Mouse (Mus musculus): ENCODE data around the gene Edf1. TPM values are rescaled to one million over a fixed set of nuclear protein-coding genes. Genes with fewer than 3 reads are reported as not detected.

Gene Edf1
- 300 and 303 TPM in 2 replicates for polyA plus RNA-seq (2016; fragmentation: Nextera tagmentation; extraction: Ambion mirVana)

GRCm38 (mm10) chr2:25557221-25557963 lies at the start of gene Edf1:
TSS of gene Edf1 (plus strand) at chr2:25557847.
- Histone ChIP-seq H3K4me2 (peak within 1 kb of the TSS; percentile 98), H3K36me3 (peaks cover 26% of the 10 kb centered on the region), H3K9ac (peak within 1 kb of the TSS; percentile 99), H3K9me3 (replicated peaks) (no peaks in the 10 kb centered on the region), H3K4me3 (peak within 1 kb of the TSS; percentile 100), H3K27me3 (replicated peaks) (no peaks in the 10 kb centered on the region), H3K4me1 (replicated peaks) (peaks cover 17% of the 10 kb centered on the region), H3K27ac (ENCODE audit: poor library complexity, severe bottlenecking) (peak within 1 kb of the TSS; percentile 80)
- WGBS = under 1% methylated on average over 61 of the region's 61 CpGs
- peak; percentile 98 for ATAC-seq (ENCODE audit: insufficient number of reproducible peaks, low FRiP score)

GRCm38 (mm10) chr2:25509912-25510311 lies 47.7 kb upstream of the Edf1 start:
- no peak overlapping the region for H3K27ac ChIP-seq (ENCODE audit: poor library complexity, severe bottlenecking)
- no peaks in the 10 kb centered on the region for H3K4me1 ChIP-seq (replicated peaks)
- H3K4me3 ChIP-seq = no peak overlapping the region
- H3K4me2 ChIP-seq = no peak overlapping the region
- no peak for ATAC-seq (ENCODE audit: insufficient number of reproducible peaks, low FRiP score)
- H3K9me3 ChIP-seq (replicated peaks) = no peaks in the 10 kb centered on the region
- H3K36me3 ChIP-seq = peaks cover 9% of the 10 kb centered on the region
- H3K27me3 ChIP-seq (replicated peaks) = no peaks in the 10 kb centered on the region
- H3K9ac ChIP-seq = no peak overlapping the region
- WGBS = 73% methylated on average over 3 of the region's 3 CpGs

GRCm38 (mm10) chr2:25526510-25527302 lies 30.9 kb upstream of the Edf1 start:
- Histone ChIP-seq H3K4me2 (no peak overlapping the region), H3K27me3 (replicated peaks) (no peaks in the 10 kb centered on the region), H3K4me1 (replicated peaks) (no peaks in the 10 kb centered on the region), H3K36me3 (peaks cover 97% of the 10 kb centered on the region), H3K27ac (ENCODE audit: poor library complexity, severe bottlenecking) (no peak overlapping the region), H3K9ac (no peak overlapping the region), H3K4me3 (no peak overlapping the region), H3K9me3 (replicated peaks) (no peaks in the 10 kb centered on the region)
- WGBS = 84% methylated on average over 9 of the region's 9 CpGs
- no peak for ATAC-seq (ENCODE audit: insufficient number of reproducible peaks, low FRiP score)

GRCm38 (mm10) chr2:25533707-25534106 lies 23.9 kb upstream of the Edf1 start:
- no peaks in the 10 kb centered on the region for H3K27me3 ChIP-seq (replicated peaks)
- no peak overlapping the region for H3K4me2 ChIP-seq
- no peak overlapping the region for H3K4me3 ChIP-seq
- H3K27ac ChIP-seq (ENCODE audit: poor library complexity, severe bottlenecking) = no peak overlapping the region
- H3K9me3 ChIP-seq (replicated peaks) = no peaks in the 10 kb centered on the region
- 97% methylated on average over 2 of the region's 2 CpGs for WGBS
- peaks cover 90% of the 10 kb centered on the region for H3K36me3 ChIP-seq
- H3K9ac ChIP-seq = no peak overlapping the region
- no peaks in the 10 kb centered on the region for H3K4me1 ChIP-seq (replicated peaks)
- ATAC-seq (ENCODE audit: insufficient number of reproducible peaks, low FRiP score) = no peak

- peaks cover 85% of the 10 kb centered on the region for H3K36me3 ChIP-seq
- no peak overlapping the region for H3K4me2 ChIP-seq
- no peak for ATAC-seq (ENCODE audit: insufficient number of reproducible peaks, low FRiP score)
- H3K4me1 ChIP-seq (replicated peaks) = no peaks in the 10 kb centered on the region
- H3K9ac ChIP-seq = no peak overlapping the region
- 75% methylated on average over 3 of the region's 3 CpGs for WGBS
- H3K4me3 ChIP-seq = no peak overlapping the region
- no peak overlapping the region for H3K27ac ChIP-seq (ENCODE audit: poor library complexity, severe bottlenecking)
- H3K9me3 ChIP-seq (replicated peaks) = no peaks in the 10 kb centered on the region
- no peaks in the 10 kb centered on the region for H3K27me3 ChIP-seq (replicated peaks)
Observed at GRCm38 (mm10) chr2:25534178-25534865, 23.3 kb upstream of the Edf1 start.

GRCm38 (mm10) chr2:25534866-25535182 lies 22.8 kb upstream of the Edf1 start:
- Histone ChIP-seq H3K27me3 (replicated peaks) (no peaks in the 10 kb centered on the region), H3K4me3 (no peak overlapping the region), H3K9me3 (replicated peaks) (no peaks in the 10 kb centered on the region), H3K36me3 (peaks cover 80% of the 10 kb centered on the region), H3K4me2 (no peak overlapping the region), H3K27ac (ENCODE audit: poor library complexity, severe bottlenecking) (no peak overlapping the region), H3K9ac (no peak overlapping the region), H3K4me1 (replicated peaks) (no peaks in the 10 kb centered on the region)
- 93% methylated on average over 2 of the region's 2 CpGs for WGBS
- ATAC-seq (ENCODE audit: insufficient number of reproducible peaks, low FRiP score) = no peak

- H3K4me1 ChIP-seq (replicated peaks) = peaks cover under 1% of the 10 kb centered on the region; the same call in 1 of the 2 replicates
- H3K4me3 ChIP-seq = no peak overlapping the region
- H3K27me3 ChIP-seq (replicated peaks) = no peaks in the 10 kb centered on the region
- ATAC-seq (ENCODE audit: insufficient number of reproducible peaks, low FRiP score) = no peak
- WGBS = 62% methylated on average over 8 of the region's 8 CpGs
- no peak overlapping the region for H3K27ac ChIP-seq (ENCODE audit: poor library complexity, severe bottlenecking)
- no peaks in the 10 kb centered on the region for H3K9me3 ChIP-seq (replicated peaks)
- no peak overlapping the region for H3K4me2 ChIP-seq
- peaks cover 66% of the 10 kb centered on the region for H3K36me3 ChIP-seq
- no peak overlapping the region for H3K9ac ChIP-seq
Observed at GRCm38 (mm10) chr2:25536531-25536930, 21.1 kb upstream of the Edf1 start.

GRCm38 (mm10) chr2:25540541-25540948 lies 17.1 kb upstream of the Edf1 start:
- Histone ChIP-seq H3K4me3 (no peak overlapping the region), H3K36me3 (peaks cover 40% of the 10 kb centered on the region), H3K4me2 (no peak overlapping the region), H3K27ac (ENCODE audit: poor library complexity, severe bottlenecking) (no peak overlapping the region), H3K4me1 (replicated peaks) (peaks cover 19% of the 10 kb centered on the region), H3K27me3 (replicated peaks) (no peaks in the 10 kb centered on the region), H3K9me3 (replicated peaks) (no peaks in the 10 kb centered on the region), H3K9ac (no peak overlapping the region)
- ATAC-seq (ENCODE audit: insufficient number of reproducible peaks, low FRiP score) = no peak
- whole genome bisulfite sequencing = 96% methylated on average over 4 of the region's 4 CpGs

GRCm38 (mm10) chr2:25541644-25542367 lies 15.8 kb upstream of the Edf1 start:
- ATAC-seq (ENCODE audit: insufficient number of reproducible peaks, low FRiP score) = no peak
- Histone ChIP-seq H3K27me3 (replicated peaks) (no peaks in the 10 kb centered on the region), H3K4me3 (no peak overlapping the region), H3K27ac (ENCODE audit: poor library complexity, severe bottlenecking) (no peak overlapping the region), H3K9ac (no peak overlapping the region), H3K4me2 (no peak overlapping the region), H3K9me3 (replicated peaks) (no peaks in the 10 kb centered on the region), H3K4me1 (replicated peaks) (peaks cover 25% of the 10 kb centered on the region), H3K36me3 (peaks cover 28% of the 10 kb centered on the region)
- WGBS = 87% methylated on average over 10 of the region's 10 CpGs

- 7% methylated on average over 40 of the region's 43 CpGs for WGBS
Observed at GRCm38 (mm10) chr2:25545996-25546810, 11.4 kb upstream of the Edf1 start.

More at GRCm38 (mm10) chr2:25545996-25546810, 11.4 kb upstream of the Edf1 start:
- H3K4me3 ChIP-seq = peak overlapping the region; percentile 76
- no peaks in the 10 kb centered on the region for H3K9me3 ChIP-seq (replicated peaks)
- H3K36me3 ChIP-seq = peaks cover 6% of the 10 kb centered on the region; the same call in 1 of the 2 replicates
- peak; percentile 78 for ATAC-seq (ENCODE audit: insufficient number of reproducible peaks, low FRiP score)
- no peaks in the 10 kb centered on the region for H3K27me3 ChIP-seq (replicated peaks)
- H3K9ac ChIP-seq = peak overlapping the region; percentile 89
- H3K4me2 ChIP-seq = peak overlapping the region; percentile 88
- H3K4me1 ChIP-seq (replicated peaks) = peaks cover 25% of the 10 kb centered on the region
- peak overlapping the region; percentile 67 for H3K27ac ChIP-seq (ENCODE audit: poor library complexity, severe bottlenecking)

Data from heart, embryonic 12.5 days (tissue).